Mouse (Mus musculus) liver, adult 2 months (tissue): ENCODE measurements at regions not wholly inside any gene's neighbourhood (a gene's known extent, or its start where the extent isn't known, plus 50 kb on each side); places are given as distances from the start of the nearest gene placed in this dataset.
A peak's percentile ranks its signal among the peaks of the same experiment; 100 is the strongest.
"Not testable (repeated sequence)": the region's sequence is repeated elsewhere in the genome, so short reads cannot be mapped to it uniquely, and the experiment has no call there.

Source experiments
- DNase-seq: peaks from one replicate; pipeline ENCODE4 v3.0.0-alpha.2; 2011; ENCODE audit warnings: low read depth, low spot score; ENCODE audit errors: extremely low read depth
- H3K27ac ChIP-seq: fragments of 200-500 bp; replicated peaks from 2 replicates; pipeline ENCODE4 v1.5.1; 2012; ENCODE audit warnings: low read depth, mild to moderate bottlenecking, control low read depth, inconsistent platforms, low read length; ENCODE audit not compliant: insufficient read depth
- H3K27me3 ChIP-seq: fragments of 200-500 bp; 2 replicates; pipeline ENCODE4 v1.6.1; 2012; ENCODE audit warnings: mild to moderate bottlenecking, moderate library complexity, low read length, inconsistent platforms; ENCODE audit not compliant: control insufficient read depth, insufficient read depth
- H3K36me3 ChIP-seq: fragments of 200-500 bp; 2 replicates; pipeline ENCODE4 v1.6.1; 2012; ENCODE audit warnings: low read length, inconsistent platforms; ENCODE audit not compliant: control insufficient read depth, insufficient read depth
- H3K4me1 ChIP-seq: fragments of 200-500 bp; 2 replicates; pipeline ENCODE4 v1.6.1; 2011; ENCODE audit warnings: low read length; ENCODE audit not compliant: control insufficient read depth, insufficient read depth
- H3K4me3 ChIP-seq: fragments of 200-500 bp; 2 replicates; pipeline ENCODE4 v1.5.1; 2011; ENCODE audit warnings: low read depth, mild to moderate bottlenecking, control low read depth, low read length, moderate library complexity; ENCODE audit not compliant: insufficient read depth
- H3K79me2 ChIP-seq: fragments of 200-500 bp; 2 replicates; pipeline ENCODE4 v1.6.1; 2012; ENCODE audit warnings: inconsistent platforms, mild to moderate bottlenecking, low read length, moderate library complexity; ENCODE audit not compliant: control insufficient read depth, insufficient read depth
- H3K9ac ChIP-seq: fragments of 200-500 bp; 2 replicates; pipeline ENCODE4 v1.6.1; 2012; ENCODE audit warnings: low read depth, mild to moderate bottlenecking, control low read depth, inconsistent platforms, low read length
- CTCF ChIP-seq: fragments of 200-500 bp; IDR thresholded peaks from 2 replicates; pipeline ENCODE4 v1.5.1; 2011; ENCODE audit warnings: low read depth, low read length, control low read depth
- POLR2A ChIP-seq: fragments of 200-500 bp; IDR thresholded peaks from 2 replicates; pipeline ENCODE4 v1.6.1; 2011; ENCODE audit warnings: low read length, control low read depth; ENCODE audit not compliant: insufficient read depth; ENCODE audit errors: extremely low read depth
- WGBS: fragments of 180-500 bp; shearing (Covaris S2); methylation state at CpG from one replicate; pipeline ENCODE4 v1.1.7; 2018; 5-methylcytosine and 5-hydroxymethylcytosine counted together

DNA sequence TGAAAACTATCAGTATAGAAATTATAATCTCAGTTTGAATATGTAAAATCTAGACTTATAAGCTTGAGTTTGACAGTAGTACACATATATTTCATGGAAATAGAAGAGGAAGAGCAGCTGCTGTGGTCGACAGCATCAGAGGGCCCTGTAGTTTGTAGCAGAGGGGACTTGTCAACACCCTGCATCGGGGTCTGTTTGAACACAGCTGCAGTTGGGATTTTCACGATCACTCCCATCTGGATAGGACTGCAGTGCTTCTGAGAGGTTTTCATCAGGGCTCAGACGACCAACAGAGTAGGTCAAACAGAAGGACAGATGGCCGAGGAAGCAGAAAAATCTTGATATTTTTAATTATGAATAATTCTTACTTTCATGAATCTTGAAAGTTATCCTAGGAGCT lies 523.8 kb downstream of the Tpm3-rs7 start:
- no peak for DNase-seq
- WGBS = 77% methylated on average over 5 of the region's 5 CpGs
- H3K4me1 ChIP-seq = no peaks in the 10 kb centered on the region
- H3K9ac ChIP-seq = no peak overlapping the region
- no peak overlapping the region for H3K27ac ChIP-seq
- TF ChIP-seq CTCF (no peak), POLR2A (no peak)
- H3K27me3 ChIP-seq = no peaks in the 10 kb centered on the region
- H3K79me2 ChIP-seq = no peaks in the 10 kb centered on the region
- no peak overlapping the region for H3K4me3 ChIP-seq
- no peaks in the 10 kb centered on the region for H3K36me3 ChIP-seq

DNA sequence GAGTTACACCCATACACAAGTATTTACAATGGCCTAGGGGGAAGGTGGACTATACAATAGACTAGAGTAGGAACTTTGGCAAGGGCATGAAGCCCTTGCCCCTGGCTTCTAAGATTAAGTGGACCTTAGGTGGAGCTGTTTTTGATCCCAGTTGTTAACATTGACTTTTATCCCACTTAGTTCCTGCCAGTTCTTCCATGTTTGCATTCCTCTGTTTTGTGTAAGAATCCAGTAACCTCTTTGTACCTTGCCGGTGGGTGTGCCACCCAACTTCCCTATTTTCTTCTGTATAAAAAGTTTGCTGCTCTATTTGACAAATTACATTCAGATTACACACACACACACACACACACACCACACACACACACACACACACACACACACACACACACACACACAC lies 533.4 kb downstream of the Tpm3-rs7 start:
- not testable (repeated sequence) for H3K4me3 ChIP-seq, H3K4me1 ChIP-seq, H3K9ac ChIP-seq, H3K79me2 ChIP-seq, H3K36me3 ChIP-seq, H3K27ac ChIP-seq, H3K27me3 ChIP-seq
- 75% methylated on average over 1 of the region's 1 CpGs for WGBS
- peak; percentile 50 for DNase-seq

DNA sequence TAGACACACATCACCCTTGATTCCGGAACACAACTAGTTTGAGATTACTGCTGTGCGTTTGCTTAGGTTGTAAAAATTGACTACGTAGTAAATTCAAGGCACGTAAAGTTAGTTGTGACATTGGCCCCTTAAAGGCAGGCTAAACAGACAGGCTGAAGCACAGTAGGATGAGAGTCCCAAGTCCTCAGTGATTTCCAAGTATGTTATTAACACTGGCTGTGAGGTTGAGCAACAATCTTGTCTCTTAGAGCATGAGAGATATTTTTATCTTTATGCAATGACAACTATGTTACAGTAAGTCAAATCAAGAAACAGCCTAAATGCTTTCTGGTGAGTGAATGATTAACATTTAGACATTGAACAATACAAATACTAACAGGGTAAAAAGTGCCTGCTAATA lies 538.6 kb downstream of the Tpm3-rs7 start:
- Histone ChIP-seq H3K9ac (no peak overlapping the region), H3K36me3 (no peaks in the 10 kb centered on the region), H3K27me3 (no peaks in the 10 kb centered on the region), H3K79me2 (no peaks in the 10 kb centered on the region), H3K27ac (no peak overlapping the region), H3K4me1 (no peaks in the 10 kb centered on the region), H3K4me3 (no peak overlapping the region)
- WGBS = 87% methylated on average over 4 of the region's 4 CpGs
- DNase-seq = peak; percentile 72
- TF ChIP-seq CTCF (no peak), POLR2A (no peak)

DNA sequence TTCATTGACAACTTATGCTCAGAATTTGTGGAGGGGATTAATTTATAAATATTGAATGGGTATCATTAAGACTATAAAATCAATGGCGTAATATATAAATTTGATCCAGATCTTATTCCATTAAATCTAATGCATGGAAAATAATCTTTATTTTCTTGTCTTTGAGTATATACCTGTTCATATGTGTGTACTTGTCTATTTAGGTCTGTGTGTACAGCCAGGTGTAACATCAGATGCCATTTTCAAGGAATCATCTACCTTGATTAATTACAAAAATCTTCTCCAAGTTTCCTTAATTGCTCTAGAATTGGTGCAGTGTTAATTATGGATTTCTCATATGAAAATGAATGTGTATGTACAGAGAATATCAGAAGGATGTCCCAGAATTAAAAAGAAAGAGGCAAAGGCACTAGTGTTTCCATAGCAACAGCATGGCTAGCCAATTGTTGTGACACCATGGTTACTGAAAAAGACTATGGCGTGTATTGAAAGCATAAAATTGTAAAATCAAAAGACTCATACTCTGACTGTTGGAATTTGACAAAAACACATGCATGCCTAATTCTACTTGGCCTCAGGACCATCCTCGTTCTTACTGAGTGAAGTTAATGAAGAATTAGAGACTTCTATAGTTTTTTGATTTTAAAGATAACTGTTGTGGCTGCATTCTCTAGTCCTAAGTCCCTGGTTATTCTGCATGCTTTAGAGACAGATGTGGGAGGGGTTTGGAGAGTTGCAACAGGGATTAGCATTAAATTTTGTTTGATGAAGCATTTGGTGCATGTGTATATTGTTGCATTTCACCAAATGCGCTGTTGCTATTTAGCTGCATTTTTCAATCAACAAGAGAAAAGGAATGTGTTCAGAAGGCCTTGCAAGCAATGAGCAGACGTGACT lies 553.0 kb downstream of the Tpm3-rs7 start:
- no peaks in the 10 kb centered on the region for H3K36me3 ChIP-seq
- TF ChIP-seq POLR2A = no peak
- no peak for TF ChIP-seq CTCF
- WGBS = 74% methylated on average over 5 of the region's 5 CpGs
- no peak overlapping the region for H3K27ac ChIP-seq
- no peaks in the 10 kb centered on the region for H3K27me3 ChIP-seq
- no peak for DNase-seq
- no peak overlapping the region for H3K4me3 ChIP-seq
- no peaks in the 10 kb centered on the region for H3K4me1 ChIP-seq
- H3K79me2 ChIP-seq = no peaks in the 10 kb centered on the region
- H3K9ac ChIP-seq = no peak overlapping the region

DNA sequence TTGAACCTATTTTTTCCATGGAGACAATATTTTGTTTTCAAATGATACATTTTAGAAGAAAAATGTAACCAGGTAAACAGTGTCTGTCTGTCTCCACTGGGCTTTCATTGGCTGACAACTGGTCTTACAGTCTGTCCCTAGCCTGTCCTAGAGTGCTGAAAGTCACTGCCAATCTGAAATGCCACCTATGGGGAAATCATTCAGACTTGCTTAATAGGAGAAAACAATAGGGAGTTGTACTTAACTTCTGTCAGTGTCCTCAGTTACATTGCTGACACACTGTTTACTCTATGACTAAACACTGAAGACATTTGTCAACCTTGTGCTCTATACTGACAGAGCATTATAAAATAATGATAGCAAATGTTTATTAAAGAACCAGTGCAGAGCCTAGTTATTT lies 569.2 kb downstream of the Tpm3-rs7 start:
- Histone ChIP-seq H3K4me1 (no peaks in the 10 kb centered on the region), H3K79me2 (no peaks in the 10 kb centered on the region), H3K9ac (no peak overlapping the region), H3K27ac (no peak overlapping the region), H3K4me3 (no peak overlapping the region), H3K36me3 (no peaks in the 10 kb centered on the region), H3K27me3 (no peaks in the 10 kb centered on the region)
- TF ChIP-seq CTCF (no peak), POLR2A (no peak)
- no peak for DNase-seq
